Mouse (Mus musculus) C2C12 (cell line): ENCODE results near the gene Olfr1393. TPM values are rescaled to one million over a fixed set of nuclear protein-coding genes. Genes with fewer than 3 reads are reported as not detected.

Experiments used
- H3K27me3 ChIP-seq: one replicate; pipeline ENCODE4 v1.6.1; 2011; ENCODE audit not compliant: control insufficient read depth, insufficient read depth, insufficient read length
- H3K36me3 ChIP-seq: one replicate; pipeline ENCODE4 v1.6.1; 2011; ENCODE audit not compliant: control insufficient read depth, insufficient read depth
- H3K4me3 ChIP-seq: one replicate; pipeline ENCODE4 v1.5.1; 2011; ENCODE audit warnings: mild to moderate bottlenecking, control low read depth; ENCODE audit not compliant: poor library complexity, insufficient read depth, severe bottlenecking
- H3K79me2 ChIP-seq: one replicate; pipeline ENCODE4 v1.6.1; 2011; ENCODE audit not compliant: control insufficient read depth, insufficient read depth
- H3K79me3 ChIP-seq: one replicate; pipeline ENCODE4 v1.6.1; 2011; ENCODE audit warnings: low read depth, control low read depth
- H3ac ChIP-seq: one replicate; pipeline ENCODE3; 2011; ENCODE audit warnings: low read depth; ENCODE audit not compliant: control insufficient read depth, insufficient read length
- CEBPB ChIP-seq: IDR thresholded peaks from one replicate; pipeline ENCODE4 v1.6.1; 2011; ENCODE audit warnings: low read depth, mild to moderate bottlenecking, control low read depth, moderate library complexity
- CTCF ChIP-seq: IDR thresholded peaks from one replicate; pipeline ENCODE4 v1.5.1; 2011; ENCODE audit not compliant: control insufficient read depth, insufficient read depth, insufficient read length
- FOSL1 ChIP-seq: IDR thresholded peaks from one replicate; pipeline ENCODE4 v1.8.0; 2011; ENCODE audit warnings: mild to moderate bottlenecking, low read length; ENCODE audit not compliant: poor library complexity, insufficient read depth, severe bottlenecking
- MAX ChIP-seq: IDR thresholded peaks from one replicate; pipeline ENCODE4 v1.6.1; 2011; ENCODE audit warnings: mild to moderate bottlenecking, control low read depth
- MYOD1 ChIP-seq: IDR thresholded peaks from one replicate; pipeline ENCODE4 v1.6.1; 2011; ENCODE audit warnings: low read depth; ENCODE audit not compliant: control insufficient read depth, insufficient read length
- MYOG ChIP-seq: IDR thresholded peaks from one replicate; pipeline ENCODE4 v1.6.1; 2011; ENCODE audit not compliant: control insufficient read depth, insufficient read length; ENCODE audit errors: extremely low read depth
- USF1 ChIP-seq: IDR thresholded peaks from one replicate; pipeline ENCODE4 v1.6.1; 2011; ENCODE audit warnings: low read depth, mild to moderate bottlenecking, control low read depth, moderate library complexity
- polyA plus RNA-seq: library from polyadenylated mRNA; unstranded; fragments of >200 nt; fragmentation: generic; extraction: Trizol; gene quantifications from one replicate; pipeline ENCODE4 v1.2.1, GENCODE M21; 2012; ENCODE audit warnings: missing spikeins

The Olfr1393 gene
- polyA plus RNA-seq, 1 experiment, result not detected

- TF ChIP-seq MYOG (no peak), USF1 (no peak), FOSL1 (no peak), MYOD1 (no peak), CEBPB (no peak), MAX (no peak), CTCF (no peak)
- Histone ChIP-seq H3ac (peak overlapping the region; percentile 53), H3K79me2 (peaks cover 52% of the 10 kb centered on the region), H3K27me3 (no peaks in the 10 kb centered on the region), H3K36me3 (peaks cover 34% of the 10 kb centered on the region), H3K4me3 (peak overlapping the region; percentile 68), H3K79me3 (peaks cover 29% of the 10 kb centered on the region)
Observed at GRCm38 (mm10) chr11:49249811-49250421, 28.2 kb upstream of the Olfr1393 start.

GRCm38 (mm10) chr11:49250422-49251379 is 27.4 kb upstream of the Olfr1393 start:
- peaks cover 34% of the 10 kb centered on the region for H3K79me3 ChIP-seq
- H3K79me2 ChIP-seq, result peaks cover 59% of the 10 kb centered on the region
- H3K27me3 ChIP-seq, result no peaks in the 10 kb centered on the region
- TF ChIP-seq MYOG (no peak), CEBPB (no peak), FOSL1 (no peak), USF1 (no peak), MAX (peak; percentile 24), MYOD1 (no peak), CTCF (peak; percentile 32)
- peak overlapping the region; percentile 98 for H3ac ChIP-seq
- peak overlapping the region; percentile 68 for H3K4me3 ChIP-seq
- H3K36me3 ChIP-seq, result peaks cover 42% of the 10 kb centered on the region

- no peak for TF ChIP-seq USF1
- no peak for TF ChIP-seq MAX
- TF ChIP-seq CEBPB, result no peak
- no peak for TF ChIP-seq FOSL1
- no peak for TF ChIP-seq MYOD1
- no peak for TF ChIP-seq MYOG
- no peak for TF ChIP-seq CTCF
Observed at GRCm38 (mm10) chr11:49251380-49251761, 26.7 kb upstream of the Olfr1393 start.

GRCm38 (mm10) chr11:49252048-49252447 is 26.1 kb upstream of the Olfr1393 start:
- Histone ChIP-seq H3ac (no peak overlapping the region), H3K27me3 (no peaks in the 10 kb centered on the region), H3K4me3 (no peak overlapping the region), H3K79me2 (peaks cover 62% of the 10 kb centered on the region), H3K79me3 (peaks cover 37% of the 10 kb centered on the region), H3K36me3 (peaks cover 53% of the 10 kb centered on the region)
- TF ChIP-seq FOSL1 (no peak), MYOG (no peak), CEBPB (no peak), USF1 (no peak), CTCF (no peak), MYOD1 (no peak), MAX (no peak)

More at GRCm38 (mm10) chr11:49251380-49251761, 26.7 kb upstream of the Olfr1393 start:
- Histone ChIP-seq H3K79me2 (peaks cover 62% of the 10 kb centered on the region), H3ac (peak overlapping the region; percentile 5), H3K36me3 (peaks cover 47% of the 10 kb centered on the region), H3K79me3 (peaks cover 34% of the 10 kb centered on the region), H3K4me3 (peak overlapping the region; percentile 68), H3K27me3 (no peaks in the 10 kb centered on the region)

GRCm38 (mm10) chr11:49253035-49253434 is 25.1 kb upstream of the Olfr1393 start:
- H3K27me3 ChIP-seq, result no peaks in the 10 kb centered on the region
- H3K36me3 ChIP-seq, result peaks cover 62% of the 10 kb centered on the region

More at GRCm38 (mm10) chr11:49253035-49253434, 25.1 kb upstream of the Olfr1393 start:
- Histone ChIP-seq H3K4me3 (no peak overlapping the region), H3ac (no peak overlapping the region), H3K79me3 (peaks cover 38% of the 10 kb centered on the region), H3K79me2 (peaks cover 62% of the 10 kb centered on the region)
- TF ChIP-seq FOSL1 (no peak), USF1 (no peak), CEBPB (no peak), MYOD1 (no peak), MYOG (no peak), CTCF (no peak), MAX (no peak)
